In genomic region chr14:46941896-46942812, GRCm38 (mm10) we compare ENCODE assay signal across 8 mouse cellular contexts. TPM values are rescaled to one million over a fixed set of nuclear protein-coding genes. Genes with fewer than 3 reads are reported as not detected.
DNase-seq lines count a peak whose midpoint lies in the region; ATAC-seq and TF ChIP-seq lines count a peak whose summit lies in the region.

No protein-coding gene starts in this region.

- peak; percentile 68; the same call in 1 of the 2 replicates for ATAC-seq in heart, embryonic 11.5 days (replicated peaks; ENCODE audit: insufficient number of reproducible peaks, low FRiP score, low TSS enrichment)
- ATAC-seq in kidney, postnatal 0 days (replicated peaks; ENCODE audit: low FRiP score, low read depth): no peak; the same call in 1 of the 2 replicates
- peak; percentile 91 for ATAC-seq in limb, embryonic 13.5 days (ENCODE audit: low FRiP score, low read depth)

- H3K27ac ChIP-seq in forebrain, embryonic 10.5 days: peak overlapping the region; percentile 78
- peak overlapping the region; percentile 90 for H3K27ac ChIP-seq in heart, embryonic 11.5 days (ENCODE audit: low read depth, low read length)
- no peak overlapping the region for H3K27ac ChIP-seq in kidney, postnatal 0 days
- peak overlapping the region; percentile 92 for H3K27ac ChIP-seq in limb, embryonic 13.5 days
- peak overlapping the region; percentile 81 for H3K27ac ChIP-seq in olfactory bulb, adult 2 months (ENCODE audit: insufficient read depth, low read depth, low read length)

- peak; percentile 27 to 49 for DNase-seq in adrenal gland, postnatal 36 days
- DNase-seq in adrenal gland, postnatal 25 days: no peak
- DNase-seq in forebrain, embryonic 10.5 days (ENCODE audit: extremely low spot score, low spot score): peak; percentile 64
- peak; percentile 90 for DNase-seq in kidney, postnatal 0 days (ENCODE audit: low spot score)
- no peak for DNase-seq in cerebellum, adult 11 months

- H3K9ac ChIP-seq in heart, embryonic 11.5 days (ENCODE audit: low read depth, low read length): peak overlapping the region; percentile 52; the same call in 1 of the 2 replicates
- peak overlapping the region; percentile 4; the same call in 1 of the 2 replicates for H3K9ac ChIP-seq in kidney, postnatal 0 days (ENCODE audit: low read depth, low read length)
- peak overlapping the region; percentile 36; the same call in 1 of the 2 replicates for H3K9ac ChIP-seq in limb, embryonic 13.5 days

- TF ChIP-seq POLR2A in olfactory bulb, adult 2 months (IDR thresholded peaks at IDR 0.05; ENCODE audit: insufficient read depth, low read depth, low read length): no peak

- H3K36me3 ChIP-seq in forebrain, embryonic 10.5 days (replicated peaks): no peaks in the 10 kb centered on the region
- no peaks in the 10 kb centered on the region for H3K36me3 ChIP-seq in heart, embryonic 11.5 days (ENCODE audit: control insufficient read depth, insufficient read depth, low read length)
- H3K36me3 ChIP-seq in kidney, postnatal 0 days (ENCODE audit: insufficient read depth, low read length): no peaks in the 10 kb centered on the region
- no peaks in the 10 kb centered on the region for H3K36me3 ChIP-seq in limb, embryonic 13.5 days

- TF ChIP-seq CTCF in kidney, postnatal 0 days (IDR thresholded peaks at IDR 0.05; ENCODE audit: low read depth): peak; percentile 10; the same call in 1 of the 2 replicates
- no peak for TF ChIP-seq CTCF in olfactory bulb, adult 2 months (IDR thresholded peaks at IDR 0.05; ENCODE audit: insufficient read depth, low read depth, low read length)

- H3K4me3 ChIP-seq in forebrain, embryonic 10.5 days: no peak overlapping the region
- no peak overlapping the region for H3K4me3 ChIP-seq in heart, embryonic 11.5 days (ENCODE audit: low read depth, low read length)
- H3K4me3 ChIP-seq in kidney, postnatal 0 days (replicated peaks; ENCODE audit: low read depth, low read length): no peak overlapping the region
- H3K4me3 ChIP-seq in limb, embryonic 13.5 days: no peak overlapping the region
- peak overlapping the region; percentile 7; the same call in 1 of the 2 replicates for H3K4me3 ChIP-seq in olfactory bulb, adult 2 months (ENCODE audit: insufficient read depth, low read depth, low read length)

- H3K9me3 ChIP-seq in forebrain, embryonic 10.5 days: no peaks in the 10 kb centered on the region
- H3K9me3 ChIP-seq in heart, embryonic 11.5 days (replicated peaks; ENCODE audit: control insufficient read depth, low read length): no peaks in the 10 kb centered on the region
- H3K9me3 ChIP-seq in kidney, postnatal 0 days (replicated peaks; ENCODE audit: low read length): no peaks in the 10 kb centered on the region
- no peaks in the 10 kb centered on the region for H3K9me3 ChIP-seq in limb, embryonic 13.5 days

- 69% methylated on average over 23 of the region's 23 CpGs for WGBS in forebrain, embryonic 10.5 days
- 42% methylated on average over 23 of the region's 23 CpGs for WGBS in heart, embryonic 11.5 days (ENCODE audit: insufficient replicate concordance)
- WGBS in kidney, postnatal 0 days: 45% methylated on average over 23 of the region's 23 CpGs
- WGBS in limb, embryonic 13.5 days: 45% methylated on average over 23 of the region's 23 CpGs
- WGBS in olfactory bulb, adult 2 months: 38% methylated on average over 23 of the region's 23 CpGs

- no peaks in the 10 kb centered on the region for H3K27me3 ChIP-seq in forebrain, embryonic 10.5 days (ENCODE audit: poor library complexity, severe bottlenecking)
- no peaks in the 10 kb centered on the region for H3K27me3 ChIP-seq in heart, embryonic 11.5 days (ENCODE audit: control insufficient read depth, insufficient read depth, low read length)
- no peaks in the 10 kb centered on the region for H3K27me3 ChIP-seq in kidney, postnatal 0 days (ENCODE audit: insufficient read depth, low read length)
- no peaks in the 10 kb centered on the region for H3K27me3 ChIP-seq in limb, embryonic 13.5 days

- H3K4me2 ChIP-seq in heart, embryonic 11.5 days: peak overlapping the region; percentile 50
- peak overlapping the region; percentile 14 for H3K4me2 ChIP-seq in kidney, postnatal 0 days (ENCODE audit: low read length)
- H3K4me2 ChIP-seq in limb, embryonic 13.5 days (replicated peaks): peak overlapping the region; percentile 48

- peaks cover 21% of the 10 kb centered on the region for H3K4me1 ChIP-seq in forebrain, embryonic 10.5 days
- H3K4me1 ChIP-seq in heart, embryonic 11.5 days (ENCODE audit: control insufficient read depth, insufficient read depth, low read length): peaks cover 51% of the 10 kb centered on the region
- peaks cover 10% of the 10 kb centered on the region; the same call in 1 of the 2 replicates for H3K4me1 ChIP-seq in kidney, postnatal 0 days (replicated peaks; ENCODE audit: insufficient read depth, low read length)
- peaks cover 68% of the 10 kb centered on the region for H3K4me1 ChIP-seq in limb, embryonic 13.5 days
- H3K4me1 ChIP-seq in olfactory bulb, adult 2 months (ENCODE audit: control insufficient read depth, insufficient read depth, low read length): peaks cover 5% of the 10 kb centered on the region

RNA-seq across cellular contexts. Expression of gene Samd4, which starts 59.5 kb away (rescaled TPM):
- total RNA-seq in adrenal gland, postnatal 36 days (2021): 10 to 100 TPM; 23.6 to 33.3 TPM
- 20.4 and 31.0 TPM in 2 replicates for total RNA-seq in adrenal gland, postnatal 25 days (2021)
- polyA plus RNA-seq in forebrain, embryonic 10.5 days (2016; fragmentation: Nextera tagmentation; extraction: Ambion mirVana): 3.4 and 3.7 TPM in 2 replicates
- 8.9 and 13.1 TPM in 2 replicates for polyA plus RNA-seq in heart, embryonic 11.5 days (2014; fragmentation: Nextera tagmentation; extraction: Ambion mirVana)
- polyA plus RNA-seq in kidney, postnatal 0 days (2015; fragmentation: Nextera tagmentation; extraction: Ambion mirVana): 4.4 and 5.2 TPM in 2 replicates
- polyA plus RNA-seq in limb, embryonic 13.5 days (2015; fragmentation: Nextera tagmentation; extraction: Ambion mirVana): 13.3 and 14.8 TPM in 2 replicates
- not detected in 2 replicates for polyA plus RNA-seq in olfactory bulb, adult 2 months (2012; ENCODE audit: insufficient read depth, insufficient read length, low replicate concordance, missing spikeins)

Comparison
In these comparisons a context has a peak if more than half of its experiments do, and no peak if none do; other contexts are left out.
1. DNase-seq: peak in adrenal gland, postnatal 36 days (2 of 2), forebrain, embryonic 10.5 days (single experiment) and kidney, postnatal 0 days (single experiment); none in adrenal gland, postnatal 25 days (single experiment) and cerebellum, adult 11 months (single experiment).
2. Peak in every context shown above with its lines, with median percentiles within 50 percentile points of each other: H3K4me2 ChIP-seq and H3K9ac ChIP-seq.